Mouse (Mus musculus) liver, embryonic 15.5 days (tissue): ENCODE data around the gene Utp4. TPM values are rescaled to one million over a fixed set of nuclear protein-coding genes. Genes with fewer than 3 reads are reported as not detected.

ENCODE experiments used
- ATAC-seq: fragments of 200-750 bp; cut with Nextera tagmentation; 2 replicates; pipeline ENCODE4 v1.8.0; 2017; ENCODE audit warnings: moderate number of reproducible peaks, mild to moderate bottlenecking, moderate library complexity; ENCODE audit not compliant: insufficient read depth
- H3K27ac ChIP-seq: fragments of 300-500 bp; sonication (generic); replicated peaks from 2 replicates; pipeline ENCODE4 v1.5.1; 2015; ENCODE audit warnings: mild to moderate bottlenecking, inconsistent platforms
- H3K27me3 ChIP-seq: fragments of 300-500 bp; sonication (generic); 2 replicates; pipeline ENCODE4 v1.6.1; 2015; ENCODE audit warnings: mild to moderate bottlenecking, inconsistent platforms
- H3K36me3 ChIP-seq: fragments of 300-500 bp; sonication (generic); replicated peaks from 2 replicates; pipeline ENCODE4 v1.6.1; 2015; ENCODE audit warnings: moderate library complexity, mild to moderate bottlenecking, inconsistent platforms
- H3K4me1 ChIP-seq: fragments of 300-500 bp; sonication (generic); replicated peaks from 2 replicates; pipeline ENCODE4 v1.6.1; 2015; ENCODE audit warnings: inconsistent platforms
- H3K4me2 ChIP-seq: fragments of 300-500 bp; sonication (generic); 2 replicates; pipeline ENCODE4 v1.6.1; 2015; ENCODE audit warnings: moderate library complexity, mild to moderate bottlenecking, inconsistent platforms
- H3K4me3 ChIP-seq: fragments of 300-500 bp; sonication (generic); replicated peaks from 2 replicates; pipeline ENCODE4 v1.5.1; 2015; ENCODE audit warnings: mild to moderate bottlenecking, inconsistent platforms
- H3K9ac ChIP-seq: fragments of 300-500 bp; sonication (generic); 2 replicates; pipeline ENCODE4 v1.6.1; 2015; ENCODE audit warnings: moderate library complexity, mild to moderate bottlenecking, inconsistent platforms
- H3K9me3 ChIP-seq: fragments of 300-500 bp; sonication (generic); replicated peaks from 2 replicates; pipeline ENCODE4 v1.6.1; 2016; ENCODE audit warnings: inconsistent platforms
- WGBS: fragments of 180-500 bp; shearing (Covaris S2); methylation state at CpG from one replicate; pipeline ENCODE4 v1.1.7; 2015; ENCODE audit warnings: mixed read lengths; ENCODE audit not compliant: insufficient replicate concordance; 5-methylcytosine and 5-hydroxymethylcytosine counted together
- polyA plus RNA-seq: library from polyadenylated mRNA; unstranded; fragments of >200 nt; fragmentation: Nextera tagmentation; extraction: Ambion mirVana; gene quantifications from 2 replicates; pipeline ENCODE4 v1.2.1, GENCODE M21; 2015

Gene Utp4
- polyA plus RNA-seq, 1 experiment from 2014 or later = 31.8 TPM

GRCm38 (mm10) chr8:106969964-106970363, 76.5 kb downstream of the Utp4 start:
- Histone ChIP-seq H3K9me3 (no peaks in the 10 kb centered on the region), H3K4me2 (no peak overlapping the region), H3K27ac (no peak overlapping the region), H3K27me3 (no peaks in the 10 kb centered on the region), H3K9ac (no peak overlapping the region), H3K4me1 (0 out of 2 replicates have a peak, but pooled peaks cover 2% of the 10 kb centered on the region), H3K36me3 (no peaks in the 10 kb centered on the region), H3K4me3 (no peak overlapping the region)
- no peak for ATAC-seq
- 69% methylated on average over 3 of the region's 3 CpGs for WGBS

GRCm38 (mm10) chr8:106971916-106972315, 78.5 kb downstream of the Utp4 start:
- Histone ChIP-seq H3K9ac (no peak overlapping the region), H3K4me1 (0 out of 2 replicates have a peak, but pooled peaks cover 2% of the 10 kb centered on the region), H3K27ac (no peak overlapping the region), H3K36me3 (no peaks in the 10 kb centered on the region), H3K4me2 (no peak overlapping the region), H3K9me3 (no peaks in the 10 kb centered on the region), H3K27me3 (no peaks in the 10 kb centered on the region), H3K4me3 (no peak overlapping the region)
- WGBS = 53% methylated on average over 5 of the region's 5 CpGs
- ATAC-seq = no peak

Other genes with a start within 250 kb of the Utp4 start
- gene Tango6, start 210.6 kb upstream of the Utp4 start, polyA plus RNA-seq = 3.1 and 3.4 TPM in 2 replicates
- 0.01 and 0.03 TPM in 2 replicates for gene Has3, start 23.4 kb upstream of the Utp4 start, polyA plus RNA-seq
- 1.3 and 1.6 TPM in 2 replicates for gene Sntb2, start 42.1 kb downstream of the Utp4 start, polyA plus RNA-seq
- 20.1 and 23.7 TPM in 2 replicates for gene Vps4a, start 137.6 kb downstream of the Utp4 start, polyA plus RNA-seq
- gene Pdf, start 155.0 kb downstream of the Utp4 start, polyA plus RNA-seq = 16.5 and 19.2 TPM in 2 replicates
- gene Cog8, start 163.1 kb downstream of the Utp4 start, polyA plus RNA-seq = 17.9 and 19.8 TPM in 2 replicates
- 33.9 and 37.4 TPM in 2 replicates for gene Nip7, start 163.2 kb downstream of the Utp4 start, polyA plus RNA-seq
- gene Tmed6, start 172.0 kb downstream of the Utp4 start, polyA plus RNA-seq = 4.1 and 5.2 TPM in 2 replicates
- gene Terf2, start 202.9 kb downstream of the Utp4 start, polyA plus RNA-seq = 6.4 and 6.8 TPM in 2 replicates